ENCODE assay signal across 11 mouse cellular contexts in the genomic region with DNA sequence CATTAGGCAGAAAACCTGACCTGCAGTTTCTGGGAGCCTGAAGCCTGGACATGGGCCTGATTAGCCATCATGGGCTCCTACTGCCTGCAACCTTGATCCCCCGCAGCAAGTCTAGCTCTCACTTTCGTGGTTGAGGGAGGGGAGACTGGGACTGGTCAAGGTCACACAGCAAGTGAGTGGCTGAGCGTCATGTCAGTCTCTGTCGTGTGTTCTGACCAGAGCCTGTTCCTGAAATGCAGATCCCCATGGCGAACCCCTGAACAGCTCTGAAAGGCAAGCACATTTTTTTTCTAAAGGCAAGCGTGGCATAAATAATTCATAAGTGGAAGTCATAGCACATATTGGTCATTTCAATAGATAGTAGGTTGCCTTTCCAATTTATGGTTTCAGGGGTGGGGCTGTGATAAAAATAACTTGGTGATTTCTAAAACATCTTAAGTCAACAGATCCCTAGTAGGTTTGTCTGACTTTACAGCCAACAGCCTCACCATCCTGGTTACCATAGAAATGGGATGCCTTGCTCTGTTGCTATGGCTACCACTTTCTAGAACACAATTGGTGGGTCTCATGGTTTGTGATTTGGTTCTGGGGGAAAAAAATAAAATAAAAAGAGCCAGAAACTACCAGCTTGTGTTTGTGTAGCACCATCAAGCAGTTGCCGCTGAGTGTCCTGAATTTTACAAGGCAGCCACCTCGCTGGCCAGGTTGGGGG. TPM values are rescaled to one million over a fixed set of nuclear protein-coding genes. Genes with fewer than 3 reads are reported as not detected.
DNase-seq lines count a peak whose midpoint lies in the region; ATAC-seq and TF ChIP-seq lines count a peak whose summit lies in the region.
"Had no signal": no experiment of that assay in that cellular context is flagged by ENCODE, and none has a peak within 500 bp of the region (broad histone marks: within the 10 kb centered on the region; RNA-seq: fewer than 3 reads in every experiment).

No protein-coding gene starts in this region.

- no peak for TF ChIP-seq CTCF in layer of hippocampus, adult 2 months (conservative IDR thresholded peaks at IDR 0.05)

- no peaks in the 10 kb centered on the region for H3K9me3 ChIP-seq in hindbrain, embryonic 13.5 days
- no peaks in the 10 kb centered on the region for H3K9me3 ChIP-seq in midbrain, embryonic 16.5 days (replicated peaks; ENCODE audit: control insufficient read depth, low read length, poor library complexity, severe bottlenecking)

- peak in 1 of 2 experiments; percentile 80 for DNase-seq in layer of hippocampus, adult 2 months (ENCODE audit: low spot score in 2 of 2)
- DNase-seq in layer of hippocampus, postnatal 25 days (ENCODE audit: extremely low spot score in 1 of 2, low spot score in 1 of 2) = no peak
- DNase-seq in embryo, embryonic 10 days (ENCODE audit: low spot score) = peak; percentile 51
- no peak for DNase-seq in thymus, postnatal 36 days
- DNase-seq in thymus, postnatal 4 days = no peak
- DNase-seq in adrenal gland, adult (ENCODE audit: inconsistent age in 2 of 2, low spot score in 1 of 2) = no peak

- no peaks in the 10 kb centered on the region for H3K27me3 ChIP-seq in hindbrain, embryonic 13.5 days
- H3K27me3 ChIP-seq in midbrain, embryonic 16.5 days (ENCODE audit: control insufficient read depth, insufficient read depth, low read depth, low read length) = no peaks in the 10 kb centered on the region

- 29% methylated on average over 8 of the region's 8 CpGs for WGBS in hindbrain, embryonic 13.5 days
- WGBS in midbrain, embryonic 16.5 days = 24% methylated on average over 8 of the region's 8 CpGs

- H3K4me2 ChIP-seq in hindbrain, embryonic 13.5 days = peak overlapping the region; percentile 39
- H3K4me2 ChIP-seq in midbrain, embryonic 16.5 days (ENCODE audit: low read length) = peak overlapping the region; percentile 45

- ATAC-seq in hindbrain, embryonic 13.5 days (ENCODE audit: low FRiP score) = peak; percentile 59; the same call in 1 of the 2 replicates
- peak; percentile 84 for ATAC-seq in midbrain, embryonic 16.5 days
- ATAC-seq: Patski had no signal

- peak overlapping the region; percentile 92 for H3K27ac ChIP-seq in layer of hippocampus, adult 2 months
- H3K27ac ChIP-seq in hindbrain, embryonic 13.5 days = peak overlapping the region; percentile 82
- peak overlapping the region; percentile 84 for H3K27ac ChIP-seq in midbrain, embryonic 16.5 days (ENCODE audit: low read length)

- H3K4me1 ChIP-seq in hindbrain, embryonic 13.5 days (replicated peaks) = peaks cover 65% of the 10 kb centered on the region
- H3K4me1 ChIP-seq in midbrain, embryonic 16.5 days (ENCODE audit: control insufficient read depth, insufficient read depth, low read length) = peaks cover 29% of the 10 kb centered on the region

- peak overlapping the region; percentile 39 for H3K9ac ChIP-seq in hindbrain, embryonic 13.5 days
- no peak overlapping the region for H3K9ac ChIP-seq in midbrain, embryonic 16.5 days (ENCODE audit: low read depth, low read length)

- peak overlapping the region; percentile 29; the same call in 1 of the 2 replicates for H3K4me3 ChIP-seq in layer of hippocampus, adult 2 months
- no peak overlapping the region for H3K4me3 ChIP-seq in hindbrain, embryonic 13.5 days
- H3K4me3 ChIP-seq in midbrain, embryonic 16.5 days (ENCODE audit: low read depth, low read length) = peak overlapping the region; percentile 11; the same call in 1 of the 2 replicates

- H3K36me3 ChIP-seq in hindbrain, embryonic 13.5 days = peaks cover under 1% of the 10 kb centered on the region; the same call in 1 of the 2 replicates
- peaks cover under 1% of the 10 kb centered on the region; the same call in 1 of the 2 replicates for H3K36me3 ChIP-seq in midbrain, embryonic 16.5 days (ENCODE audit: control insufficient read depth, insufficient read depth, low read length)

RNA-seq across cellular contexts. Expression of gene Kcnc1, which starts 25.9 kb away (rescaled TPM):
- 100 to 1,000 TPM; 120 TPM for total RNA-seq in layer of hippocampus, adult 2 months (2021)
- total RNA-seq in layer of hippocampus, postnatal 25 days (2021) = 100 to 1,000 TPM; 105 to 112 TPM
- 9.6 and 9.7 TPM in 2 replicates for polyA plus RNA-seq in hindbrain, embryonic 13.5 days (2015; fragmentation: Nextera tagmentation; extraction: Ambion mirVana)
- polyA plus RNA-seq in midbrain, embryonic 16.5 days (2015; fragmentation: Nextera tagmentation; extraction: Ambion mirVana) = 10.1 and 11.4 TPM in 2 replicates
- polyA plus RNA-seq: heart, embryonic 16.5 days had no signal

RNA-seq across cellular contexts. Expression of gene Myod1, which starts 45.9 kb away (rescaled TPM):
- total RNA-seq in layer of hippocampus, adult 2 months (2021) = under 1 TPM in 1 of 2 experiments, not detected in 1; 0.20 TPM
- not detected for total RNA-seq in layer of hippocampus, postnatal 25 days (2021)
- polyA plus RNA-seq in hindbrain, embryonic 13.5 days (2015; fragmentation: Nextera tagmentation; extraction: Ambion mirVana) = 0.94 and 1.4 TPM in 2 replicates
- 0.19 TPM in 1 of 2 replicates, not detected in the other for polyA plus RNA-seq in midbrain, embryonic 16.5 days (2015; fragmentation: Nextera tagmentation; extraction: Ambion mirVana)
- total RNA-seq: common myeloid progenitor, adult 5-6 weeks had no signal
- polyA plus RNA-seq: Patski had no signal
